Mouse (Mus musculus) E14TG2a.4 (cell line): ENCODE measurements around the gene Triap1.

Experiments
- H3K27me3 ChIP-seq: 2 replicates; pipeline ENCODE4 v1.6.1; 2014; ENCODE audit warnings: low read length, control low read depth; ENCODE audit not compliant: insufficient read depth
- H3K36me3 ChIP-seq: 2 replicates; pipeline ENCODE4 v1.6.1; 2014; ENCODE audit warnings: low read length, control low read depth; ENCODE audit not compliant: insufficient read depth
- H3K4me1 ChIP-seq: replicated peaks from 2 replicates; pipeline ENCODE4 v1.6.1; 2014; ENCODE audit warnings: low read depth, low read length, control low read depth
- H3K4me3 ChIP-seq: replicated peaks from 2 replicates; pipeline ENCODE4 v1.5.1; 2014; ENCODE audit warnings: mild to moderate bottlenecking, low read length
- H3K9me3 ChIP-seq: 2 replicates; pipeline ENCODE4 v1.6.1; 2014; ENCODE audit warnings: low read length, control low read depth
- CTCF ChIP-seq: conservative IDR thresholded peaks from 2 replicates; pipeline ENCODE4 v1.5.1; 2014; ENCODE audit warnings: low read length
- NANOG ChIP-seq: IDR thresholded peaks from 2 replicates; pipeline ENCODE4 v1.6.1; 2014; ENCODE audit warnings: borderline replicate concordance, low read length, mixed read lengths
- POU5F1 ChIP-seq: IDR thresholded peaks from 2 replicates; pipeline ENCODE4 v1.6.1; 2014; ENCODE audit warnings: low read length, borderline replicate concordance

Triap1 gene

DNA sequence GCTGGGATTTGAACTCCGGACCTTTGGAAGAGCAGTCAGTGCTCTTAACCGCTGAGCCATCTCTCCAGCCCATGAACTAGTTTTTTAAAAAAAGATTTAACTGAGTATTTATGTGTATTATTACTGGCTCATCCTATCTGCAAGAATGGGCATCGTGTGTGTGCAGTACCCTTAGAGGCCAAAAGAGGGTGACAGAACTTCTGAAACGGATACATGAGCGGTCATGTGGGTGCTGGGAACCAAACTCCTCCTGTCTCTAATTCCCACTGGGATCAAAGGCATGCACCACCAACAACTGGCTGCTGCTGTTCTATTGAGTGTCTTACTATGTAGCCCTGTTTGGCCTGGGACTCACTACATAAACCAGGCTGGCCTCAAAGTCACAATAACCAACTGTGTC lies 10.3 kb downstream of the Triap1 start:
- Histone ChIP-seq H3K4me1 (peaks cover 40% of the 10 kb centered on the region), H3K4me3 (no peak overlapping the region), H3K9me3 (0 out of 2 replicates have a peak, but pooled peaks cover 3% of the 10 kb centered on the region), H3K36me3 (peaks cover 11% of the 10 kb centered on the region), H3K27me3 (no peaks in the 10 kb centered on the region)
- TF ChIP-seq NANOG (no peak), CTCF (peak; percentile 75)

DNA sequence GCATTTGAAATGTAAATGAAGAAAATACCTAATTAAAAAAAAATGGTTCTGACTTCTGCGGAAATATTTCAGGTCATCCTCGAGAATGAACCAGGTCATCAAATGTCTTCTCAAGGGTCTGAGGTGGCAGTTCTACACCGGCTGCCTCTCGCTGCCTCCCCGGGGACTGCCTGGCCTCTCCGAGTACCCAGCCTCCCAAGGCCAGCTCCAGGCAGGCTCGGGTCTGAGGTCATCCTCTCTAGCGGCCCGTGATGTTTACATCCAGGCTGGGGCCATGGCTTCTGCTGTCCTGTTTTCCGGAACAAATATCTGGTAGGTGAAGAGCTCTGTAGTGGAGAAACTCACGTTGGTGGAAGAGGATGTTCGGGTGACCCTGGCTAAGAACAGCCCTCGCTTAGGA lies 14.0 kb downstream of the Triap1 start:
- H3K4me3 ChIP-seq = peak overlapping the region; percentile 43; the same call in 1 of the 2 replicates
- no peaks in the 10 kb centered on the region for H3K27me3 ChIP-seq
- TF ChIP-seq POU5F1 = no peak
- TF ChIP-seq CTCF = no peak
- 0 out of 2 replicates have a peak, but pooled peaks cover 3% of the 10 kb centered on the region for H3K9me3 ChIP-seq
- H3K4me1 ChIP-seq = peaks cover 49% of the 10 kb centered on the region
- H3K36me3 ChIP-seq = no peaks in the 10 kb centered on the region

GRCm38 (mm10) chr5:115358872-115359271 lies 17.8 kb downstream of the Triap1 start:
- Histone ChIP-seq H3K4me3 (peak overlapping the region; percentile 54), H3K27me3 (no peaks in the 10 kb centered on the region), H3K9me3 (no peaks in the 10 kb centered on the region), H3K36me3 (no peaks in the 10 kb centered on the region), H3K4me1 (peaks cover 74% of the 10 kb centered on the region)
- no peak for TF ChIP-seq POU5F1
- TF ChIP-seq CTCF = peak; percentile 99
- no peak for TF ChIP-seq NANOG

GRCm38 (mm10) chr5:115359438-115359837 lies 18.4 kb downstream of the Triap1 start:
- Histone ChIP-seq H3K4me3 (peak overlapping the region; percentile 54), H3K36me3 (no peaks in the 10 kb centered on the region), H3K9me3 (no peaks in the 10 kb centered on the region), H3K27me3 (no peaks in the 10 kb centered on the region), H3K4me1 (peaks cover 74% of the 10 kb centered on the region)
- TF ChIP-seq NANOG = no peak
- no peak for TF ChIP-seq POU5F1
- TF ChIP-seq CTCF = no peak

- Histone ChIP-seq H3K27me3 (no peaks in the 10 kb centered on the region), H3K36me3 (no peaks in the 10 kb centered on the region), H3K4me3 (peak overlapping the region; percentile 54; the same call in 1 of the 2 replicates), H3K4me1 (peaks cover 76% of the 10 kb centered on the region), H3K9me3 (no peaks in the 10 kb centered on the region)
- TF ChIP-seq CTCF (no peak), POU5F1 (no peak), NANOG (no peak)
These were observed 18.9 kb downstream of the Triap1 start for GRCm38 (mm10) chr5:115359851-115360372.

- H3K27me3 ChIP-seq = no peaks in the 10 kb centered on the region
- no peaks in the 10 kb centered on the region for H3K36me3 ChIP-seq
- peak overlapping the region; percentile 32; the same call in 1 of the 2 replicates for H3K4me3 ChIP-seq
- peaks cover 78% of the 10 kb centered on the region for H3K4me1 ChIP-seq
- H3K9me3 ChIP-seq = no peaks in the 10 kb centered on the region
- no peak for TF ChIP-seq POU5F1
- TF ChIP-seq NANOG = no peak
- no peak for TF ChIP-seq CTCF
These were observed 21.2 kb downstream of the Triap1 start for GRCm38 (mm10) chr5:115362216-115362615.

DNA sequence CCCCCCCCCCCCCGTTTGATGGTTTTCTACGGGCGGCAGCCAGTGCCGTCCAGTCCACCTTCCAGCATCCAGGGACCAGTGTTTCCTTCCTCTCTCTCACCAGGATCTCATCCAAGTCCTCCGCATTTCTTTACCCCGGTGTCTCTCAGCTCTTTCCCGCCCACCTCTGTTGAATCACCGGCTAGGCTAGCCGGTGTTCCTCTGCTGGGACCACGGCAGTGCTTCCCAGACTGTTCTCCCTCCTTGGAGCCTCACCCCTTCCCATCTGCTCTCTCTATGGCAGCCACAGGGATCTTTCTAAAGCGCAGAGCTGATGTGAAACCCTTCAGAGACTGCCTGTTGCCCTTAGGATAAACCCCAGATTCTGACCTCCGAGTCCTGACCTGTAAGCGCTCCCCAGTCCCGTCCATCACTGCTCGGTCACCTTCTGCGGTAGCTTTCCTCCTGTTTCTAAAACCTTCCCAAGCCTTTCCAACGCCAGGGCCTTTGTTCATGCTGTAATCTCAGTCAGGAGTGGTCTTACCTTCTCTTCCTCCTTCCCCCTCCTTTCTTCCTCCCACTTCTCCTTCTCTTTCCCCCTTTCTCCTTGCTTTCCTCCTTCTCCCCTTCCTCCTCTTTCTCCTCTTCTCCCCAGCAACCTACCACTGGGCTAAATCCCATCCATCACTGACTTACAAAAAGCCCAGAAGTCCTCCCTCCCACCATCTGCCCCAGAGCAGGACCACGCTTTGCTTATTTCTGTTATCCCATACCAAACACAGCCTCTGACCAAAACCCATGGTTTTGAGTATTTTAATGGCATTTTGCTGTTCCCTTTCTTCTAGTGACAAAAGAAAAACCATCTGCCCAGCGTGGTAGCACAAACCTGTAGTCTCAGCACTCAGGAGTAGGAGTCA lies 22.0 kb downstream of the Triap1 start:
- no peaks in the 10 kb centered on the region for H3K27me3 ChIP-seq
- H3K9me3 ChIP-seq = no peaks in the 10 kb centered on the region
- no peak for TF ChIP-seq NANOG
- no peak for TF ChIP-seq CTCF
- H3K4me3 ChIP-seq = peak overlapping the region; percentile 39; the same call in 1 of the 2 replicates
- H3K36me3 ChIP-seq = no peaks in the 10 kb centered on the region
- peaks cover 73% of the 10 kb centered on the region for H3K4me1 ChIP-seq

- Histone ChIP-seq H3K9me3 (no peaks in the 10 kb centered on the region), H3K36me3 (peaks cover 5% of the 10 kb centered on the region; the same call in 1 of the 2 replicates), H3K27me3 (no peaks in the 10 kb centered on the region), H3K4me1 (peaks cover 65% of the 10 kb centered on the region), H3K4me3 (no peak overlapping the region)
- TF ChIP-seq NANOG (no peak), CTCF (no peak), POU5F1 (no peak)
These were observed 23.8 kb downstream of the Triap1 start for GRCm38 (mm10) chr5:115364782-115365181.
